Mouse (Mus musculus) ES-E14 (cell line): ENCODE results near the gene Hyal2.

Experiments
- CHD2 ChIP-seq: IDR thresholded peaks from 2 replicates; pipeline ENCODE4 v1.6.1; 2014; ENCODE audit warnings: mild to moderate bottlenecking, low read depth, low read length, inconsistent platforms
- HCFC1 ChIP-seq: IDR thresholded peaks from 2 replicates; pipeline ENCODE4 v1.6.1; 2012; ENCODE audit warnings: low read length, inconsistent platforms, borderline replicate concordance; ENCODE audit not compliant: insufficient read depth
- MAFK ChIP-seq: IDR thresholded peaks from 2 replicates; pipeline ENCODE4 v1.6.1; 2014; ENCODE audit warnings: mild to moderate bottlenecking, low read depth, low read length, inconsistent platforms; ENCODE audit not compliant: insufficient read depth
- ZC3H11A ChIP-seq: IDR thresholded peaks from 2 replicates; pipeline ENCODE4 v1.6.1; 2012; ENCODE audit warnings: low read depth, mild to moderate bottlenecking, inconsistent platforms, low read length, borderline replicate concordance
- ZNF384 ChIP-seq: IDR thresholded peaks from 2 replicates; pipeline ENCODE4 v1.6.1; 2012; ENCODE audit warnings: low read depth, low read length, inconsistent platforms

GRCm38 (mm10) chr9:107615035-107615434, 47.3 kb downstream of the Hyal2 start:
- TF ChIP-seq CHD2: no peak
- no peak for TF ChIP-seq HCFC1
- TF ChIP-seq MAFK: no peak
- no peak for TF ChIP-seq ZC3H11A
- TF ChIP-seq ZNF384: no peak
